Mouse (Mus musculus) midbrain, embryonic 13.5 days (tissue): ENCODE data around the gene Psmb10. TPM values are rescaled to one million over a fixed set of nuclear protein-coding genes. Genes with fewer than 3 reads are reported as not detected.

Source experiments
- ATAC-seq: fragments of 200-750 bp; cut with Nextera tagmentation; 2 replicates; pipeline ENCODE4 v1.8.0; 2017; ENCODE audit warnings: mild to moderate bottlenecking, moderate TSS enrichment, moderate library complexity
- H3K27ac ChIP-seq: fragments of 300-500 bp; sonication (generic); 2 replicates; pipeline ENCODE4 v1.5.1; 2015; ENCODE audit warnings: inconsistent platforms, mild to moderate bottlenecking, moderate library complexity
- H3K27me3 ChIP-seq: fragments of 300-500 bp; sonication (generic); 2 replicates; pipeline ENCODE4 v1.6.1; 2015; ENCODE audit warnings: mild to moderate bottlenecking, inconsistent platforms
- H3K36me3 ChIP-seq: fragments of 300-500 bp; sonication (generic); 2 replicates; pipeline ENCODE4 v1.6.1; 2015; ENCODE audit warnings: mild to moderate bottlenecking, inconsistent platforms
- H3K4me1 ChIP-seq: fragments of 300-500 bp; sonication (generic); replicated peaks from 2 replicates; pipeline ENCODE4 v1.6.1; 2015; ENCODE audit warnings: inconsistent platforms
- H3K4me2 ChIP-seq: fragments of 300-500 bp; sonication (generic); replicated peaks from 2 replicates; pipeline ENCODE4 v1.6.1; 2015; ENCODE audit warnings: moderate library complexity, mild to moderate bottlenecking, inconsistent platforms
- H3K4me3 ChIP-seq: fragments of 300-500 bp; sonication (generic); replicated peaks from 2 replicates; pipeline ENCODE4 v1.5.1; 2015; ENCODE audit warnings: mild to moderate bottlenecking, inconsistent platforms
- H3K9ac ChIP-seq: fragments of 300-500 bp; sonication (generic); replicated peaks from 2 replicates; pipeline ENCODE4 v1.6.1; 2015; ENCODE audit warnings: mild to moderate bottlenecking, inconsistent platforms
- H3K9me3 ChIP-seq: fragments of 300-500 bp; sonication (generic); 2 replicates; pipeline ENCODE4 v1.6.1; 2016; ENCODE audit warnings: mild to moderate bottlenecking, inconsistent platforms
- WGBS: fragments of 180-500 bp; shearing (Covaris S2); methylation state at CpG from one replicate; pipeline ENCODE4 v1.1.7; 2015; 5-methylcytosine and 5-hydroxymethylcytosine counted together
- polyA plus RNA-seq: library from polyadenylated mRNA; unstranded; fragments of >200 nt; fragmentation: Nextera tagmentation; extraction: Ambion mirVana; gene quantifications from 2 replicates; pipeline ENCODE4 v1.2.1, GENCODE M21; 2015

Psmb10 gene
- polyA plus RNA-seq, 1 experiment from 2014 or later = 40.3 TPM

DNA sequence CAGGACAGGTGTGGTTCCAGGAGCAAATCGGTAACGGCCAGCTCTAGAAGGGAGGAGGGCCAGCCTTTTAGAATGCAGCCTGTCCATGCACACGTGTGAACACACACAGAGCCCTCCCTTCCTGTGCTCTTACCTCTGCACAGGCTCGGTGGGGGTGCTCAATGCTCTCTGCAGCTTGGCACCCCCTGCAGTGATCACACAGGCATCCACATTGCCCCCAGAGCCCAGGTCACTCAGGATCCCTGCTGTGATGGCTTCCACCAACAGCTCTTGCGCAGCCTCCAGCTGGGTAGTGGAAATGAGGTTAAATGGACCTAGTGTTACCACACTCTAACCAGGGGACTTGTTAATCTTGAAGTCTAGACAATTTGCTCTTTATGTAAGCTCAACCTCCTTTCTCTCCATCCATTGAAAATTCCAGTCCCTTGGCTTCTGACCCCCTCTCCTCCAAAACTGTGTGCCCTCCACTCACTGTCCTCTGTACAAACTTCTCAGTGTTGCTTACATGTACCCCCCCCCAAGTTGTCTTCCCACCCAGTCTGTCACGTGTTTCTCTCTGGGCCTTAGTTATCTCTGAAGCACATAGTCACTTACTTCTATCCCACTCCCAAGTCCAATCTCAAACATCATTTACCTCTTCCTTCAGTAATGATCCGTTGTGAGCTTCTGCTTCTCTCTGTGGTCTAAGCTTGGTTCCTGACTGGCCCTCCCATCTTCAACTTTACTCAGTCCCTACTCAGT lies 2.2 kb downstream of the Psmb10 start:
- no peak for ATAC-seq
- H3K27ac ChIP-seq = peak overlapping the region; percentile 91; the same call in 1 of the 2 replicates
- WGBS = 32% methylated on average over 7 of the region's 7 CpGs
- H3K9me3 ChIP-seq = no peaks in the 10 kb centered on the region
- H3K36me3 ChIP-seq = peaks cover 20% of the 10 kb centered on the region
- peak overlapping the region; percentile 65 for H3K4me3 ChIP-seq
- peak overlapping the region; percentile 82 for H3K9ac ChIP-seq
- H3K27me3 ChIP-seq = no peaks in the 10 kb centered on the region
- H3K4me1 ChIP-seq = peaks cover 20% of the 10 kb centered on the region
- peak overlapping the region; percentile 90 for H3K4me2 ChIP-seq

DNA sequence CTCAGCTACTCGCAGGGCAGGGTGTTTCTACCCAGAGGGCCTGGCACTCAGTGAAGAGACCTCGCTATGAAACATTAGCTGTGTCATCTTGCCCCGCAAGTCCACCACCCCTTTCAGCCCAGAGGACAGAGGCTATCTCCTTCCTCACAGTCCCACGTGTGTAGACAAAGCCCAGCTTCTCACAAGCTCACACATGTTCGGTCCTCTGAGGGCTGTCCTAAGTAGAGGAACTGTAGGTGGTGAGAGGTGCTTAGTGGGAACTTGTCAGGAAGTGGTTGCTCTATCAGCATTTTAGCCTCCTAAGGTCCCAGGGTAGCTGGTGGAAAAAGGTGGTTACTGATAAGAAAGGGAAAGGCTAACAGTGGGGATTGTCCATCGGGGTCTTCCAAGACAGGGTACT lies 3.1 kb downstream of the Psmb10 start:
- 89% methylated on average over 6 of the region's 6 CpGs for WGBS
- no peak for ATAC-seq
- H3K9ac ChIP-seq = no peak overlapping the region

DNA sequence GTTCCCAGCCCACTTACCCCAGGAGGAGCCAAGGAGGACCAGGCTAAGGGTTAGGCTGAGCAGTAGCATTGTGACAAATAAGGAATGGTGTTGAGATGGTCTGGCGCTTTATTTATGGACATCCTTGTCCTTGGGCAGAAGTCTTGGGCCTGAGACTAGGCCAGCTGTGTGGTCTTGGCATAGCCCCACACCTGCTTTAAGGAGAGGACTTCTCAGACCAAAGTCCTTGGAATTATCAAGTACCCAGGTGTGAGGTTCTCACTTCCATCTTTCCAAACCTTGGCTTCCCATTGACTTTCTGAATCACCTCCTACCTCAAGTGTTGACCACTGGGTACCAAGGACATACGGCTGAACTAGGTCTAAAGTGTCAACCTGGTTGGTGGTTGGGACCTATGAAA lies 4.5 kb downstream of the Psmb10 start, which contains the start of gene Ctrl:
Gene Ctrl, minus strand, starts transcription at position 101 of the 400 bp plus-strand sequence.
- Histone ChIP-seq H3K4me2 (no peak within 1 kb of the TSS), H3K9me3 (no peaks in the 10 kb centered on the region), H3K9ac (no peak within 1 kb of the TSS), H3K36me3 (peaks cover 25% of the 10 kb centered on the region), H3K4me1 (peaks cover 25% of the 10 kb centered on the region), H3K27ac (no peak within 1 kb of the TSS), H3K27me3 (no peaks in the 10 kb centered on the region), H3K4me3 (no peak within 1 kb of the TSS)
- 93% methylated on average over 2 of the region's 2 CpGs for WGBS
- ATAC-seq = no peak

More for the DNA sequence above, 3.1 kb downstream of the Psmb10 start:
- Histone ChIP-seq H3K27me3 (no peaks in the 10 kb centered on the region), H3K36me3 (peaks cover 20% of the 10 kb centered on the region), H3K9me3 (no peaks in the 10 kb centered on the region), H3K4me3 (no peak overlapping the region), H3K27ac (no peak overlapping the region), H3K4me2 (no peak overlapping the region), H3K4me1 (peaks cover 25% of the 10 kb centered on the region)

DNA sequence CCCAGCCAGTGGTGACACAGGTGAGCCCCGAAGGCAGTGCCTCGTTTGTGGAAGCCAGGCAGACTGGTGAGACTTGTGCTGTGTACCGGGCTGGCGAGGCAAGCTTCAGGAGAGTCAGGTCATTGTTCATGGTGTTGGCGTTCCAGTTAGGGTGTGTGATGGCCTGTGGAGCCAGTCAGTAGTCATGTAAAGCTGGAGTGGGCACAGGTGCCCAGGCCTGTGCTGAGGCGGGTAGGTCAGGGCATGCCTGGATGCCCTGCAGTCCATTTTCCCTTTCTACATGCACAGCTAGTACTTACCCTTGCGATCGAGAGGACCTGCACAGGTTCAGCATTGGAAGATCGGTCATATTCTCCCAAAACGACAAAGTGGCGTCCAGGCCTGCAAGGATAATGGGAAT lies 5.7 kb downstream of the Psmb10 start:
- 94% methylated on average over 11 of the region's 11 CpGs for WGBS

DNA sequence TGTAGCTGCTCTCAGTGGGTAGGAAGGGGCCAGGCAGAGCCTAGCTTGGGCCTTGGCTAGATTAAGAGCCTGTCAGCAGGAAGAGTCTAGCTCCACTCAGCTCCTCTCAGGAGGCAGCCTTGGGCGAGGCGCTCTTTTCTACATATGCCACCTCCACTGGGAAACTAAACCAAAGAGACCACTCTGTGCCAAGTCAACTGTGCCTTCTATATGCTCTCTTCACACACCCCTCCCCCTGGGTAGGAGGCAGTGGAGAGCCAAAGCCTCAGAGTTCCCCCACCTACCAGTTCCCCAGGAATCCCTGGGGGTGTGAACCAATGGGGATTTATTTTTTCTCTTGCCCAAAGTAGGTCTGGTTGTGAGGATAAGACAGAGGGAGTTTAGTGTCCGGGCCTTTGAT lies 7.0 kb downstream of the Psmb10 start:
- WGBS = 96% methylated on average over 3 of the region's 3 CpGs
- H3K4me3 ChIP-seq = no peak overlapping the region
- H3K27me3 ChIP-seq = no peaks in the 10 kb centered on the region
- peaks cover 14% of the 10 kb centered on the region for H3K4me1 ChIP-seq
- no peak overlapping the region for H3K9ac ChIP-seq
- no peaks in the 10 kb centered on the region for H3K9me3 ChIP-seq
- no peak overlapping the region for H3K4me2 ChIP-seq
- H3K36me3 ChIP-seq = peaks cover 25% of the 10 kb centered on the region
- no peak overlapping the region for H3K27ac ChIP-seq
- ATAC-seq = no peak

More for the DNA sequence above, 5.7 kb downstream of the Psmb10 start:
- Histone ChIP-seq H3K27me3 (no peaks in the 10 kb centered on the region), H3K27ac (no peak overlapping the region), H3K9ac (no peak overlapping the region), H3K4me1 (peaks cover 18% of the 10 kb centered on the region), H3K36me3 (peaks cover 25% of the 10 kb centered on the region), H3K9me3 (no peaks in the 10 kb centered on the region), H3K4me3 (no peak overlapping the region), H3K4me2 (no peak overlapping the region)
- no peak for ATAC-seq

DNA sequence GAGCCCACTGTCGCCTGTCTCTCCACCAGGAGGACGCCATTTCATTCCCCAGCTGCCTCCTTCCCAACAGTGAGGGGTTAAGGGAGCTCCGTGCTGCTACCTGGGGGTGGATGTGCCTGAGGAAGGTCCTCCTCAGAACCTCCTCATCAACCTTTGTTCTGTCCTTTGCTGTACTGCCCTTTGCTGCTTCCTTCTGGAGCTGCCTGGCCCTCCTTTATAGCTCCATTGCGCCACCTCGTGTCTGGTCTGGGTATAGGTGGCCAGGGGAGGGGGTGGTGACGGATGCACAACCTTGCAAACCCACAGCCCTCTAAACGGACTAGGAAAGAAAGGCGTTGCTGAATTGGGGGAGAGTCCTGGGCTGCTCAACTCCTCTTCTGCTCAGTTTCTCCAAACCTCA lies 7.6 kb downstream of the Psmb10 start:
- Histone ChIP-seq H3K9me3 (no peaks in the 10 kb centered on the region), H3K9ac (peak overlapping the region; percentile 54), H3K4me3 (no peak overlapping the region), H3K36me3 (peaks cover 25% of the 10 kb centered on the region), H3K4me1 (peaks cover 7% of the 10 kb centered on the region), H3K4me2 (no peak overlapping the region), H3K27me3 (no peaks in the 10 kb centered on the region), H3K27ac (peak overlapping the region; percentile 80)
- peak; percentile 82 for ATAC-seq
- 13% methylated on average over 8 of the region's 8 CpGs for WGBS

DNA sequence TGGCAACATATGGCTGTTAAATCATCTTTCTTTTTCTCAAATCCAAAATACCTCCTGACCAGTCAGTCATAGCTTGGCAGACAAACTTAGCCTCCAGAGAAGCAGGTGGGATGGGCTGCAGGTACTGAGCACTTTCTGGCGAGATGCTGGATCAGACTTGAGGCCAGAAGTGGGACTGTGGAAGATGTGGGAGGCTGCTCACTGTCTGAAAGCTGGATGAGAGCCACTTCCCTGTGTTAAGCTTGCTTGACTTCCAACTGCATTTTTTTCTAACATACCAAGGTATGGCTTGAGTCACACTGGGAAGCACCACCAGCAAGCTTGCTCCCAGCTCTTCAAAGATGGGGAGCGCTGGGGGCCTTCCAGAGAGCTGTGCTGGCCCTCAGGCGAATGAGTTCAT lies 13.1 kb downstream of the Psmb10 start:
- 79% methylated on average over 3 of the region's 3 CpGs for WGBS
- no peaks in the 10 kb centered on the region for H3K27me3 ChIP-seq
- no peak overlapping the region for H3K4me3 ChIP-seq
- H3K9me3 ChIP-seq = no peaks in the 10 kb centered on the region
- 0 out of 2 replicates have a peak, but pooled peaks cover 12% of the 10 kb centered on the region for H3K36me3 ChIP-seq
- no peak overlapping the region for H3K27ac ChIP-seq
- ATAC-seq = no peak
- 0 out of 2 replicates have a peak overlapping the region, but pooled peaks have one; percentile 28 for H3K9ac ChIP-seq
- peaks cover under 1% of the 10 kb centered on the region for H3K4me1 ChIP-seq
- no peak overlapping the region for H3K4me2 ChIP-seq

DNA sequence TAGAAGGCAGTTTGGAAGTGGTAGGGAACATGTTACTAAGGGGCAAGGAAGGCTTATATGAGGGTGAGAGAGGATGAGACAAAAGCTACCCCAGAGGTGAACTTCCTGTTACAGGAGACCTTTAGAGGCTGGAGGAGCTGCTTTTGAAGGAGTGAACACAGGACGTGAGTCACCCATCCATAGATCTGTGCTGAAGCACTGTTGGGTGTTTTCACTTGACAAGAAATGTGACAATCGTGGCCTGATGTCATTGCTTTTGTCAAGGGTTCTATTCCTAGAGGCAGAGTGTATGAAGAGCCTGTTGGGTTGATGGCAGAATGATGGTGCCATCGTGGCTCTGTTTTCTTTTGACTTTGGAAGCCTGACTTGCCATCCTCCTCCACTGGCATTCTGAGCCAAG lies 18.9 kb downstream of the Psmb10 start:
- Histone ChIP-seq H3K4me3 (no peak overlapping the region), H3K4me1 (no peaks in the 10 kb centered on the region), H3K36me3 (peaks cover 35% of the 10 kb centered on the region), H3K9ac (no peak overlapping the region), H3K27ac (no peak overlapping the region), H3K9me3 (no peaks in the 10 kb centered on the region), H3K4me2 (no peak overlapping the region), H3K27me3 (no peaks in the 10 kb centered on the region)
- WGBS = 91% methylated on average over 3 of the region's 3 CpGs
- no peak for ATAC-seq

DNA sequence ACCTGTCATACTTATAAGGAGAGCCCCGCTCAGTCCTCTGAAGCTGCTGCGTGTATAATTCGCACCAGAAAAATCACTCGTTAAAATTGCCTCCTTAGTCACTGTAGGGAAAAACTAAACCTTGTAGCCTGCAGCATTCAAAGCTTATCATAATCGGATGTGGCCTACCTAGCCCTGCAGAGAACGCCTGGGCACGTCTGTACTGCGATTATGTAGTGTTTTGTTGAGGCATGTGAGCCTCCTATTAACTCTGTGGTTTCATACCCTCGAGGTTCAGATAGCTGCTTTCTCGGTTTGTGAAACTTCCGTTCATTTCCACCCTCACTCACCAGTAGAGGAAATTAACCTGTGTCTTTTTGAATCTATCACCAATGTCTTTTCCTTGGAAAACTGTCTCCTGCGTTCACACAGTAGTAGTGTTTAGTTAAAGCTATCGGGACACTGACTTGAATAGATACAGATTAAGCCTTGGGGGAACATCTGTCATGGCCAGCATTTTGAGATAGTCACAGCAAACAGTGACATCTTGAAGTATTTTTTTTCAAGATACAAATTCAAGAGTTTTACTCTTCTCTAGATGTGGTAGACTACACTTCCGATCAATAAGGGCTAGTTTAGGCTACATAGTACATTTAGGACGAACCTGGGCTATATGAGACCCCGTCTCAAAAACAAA lies 37.2 kb downstream of the Psmb10 start:
- Histone ChIP-seq H3K4me2 (peak overlapping the region; percentile 86), H3K4me3 (peak overlapping the region; percentile 92), H3K9me3 (no peaks in the 10 kb centered on the region), H3K36me3 (no peaks in the 10 kb centered on the region), H3K27me3 (no peaks in the 10 kb centered on the region), H3K4me1 (peaks cover 11% of the 10 kb centered on the region), H3K27ac (peak overlapping the region; percentile 90), H3K9ac (peak overlapping the region; percentile 99)
- 42% methylated on average over 16 of the region's 16 CpGs for WGBS
- ATAC-seq = no peak

DNA sequence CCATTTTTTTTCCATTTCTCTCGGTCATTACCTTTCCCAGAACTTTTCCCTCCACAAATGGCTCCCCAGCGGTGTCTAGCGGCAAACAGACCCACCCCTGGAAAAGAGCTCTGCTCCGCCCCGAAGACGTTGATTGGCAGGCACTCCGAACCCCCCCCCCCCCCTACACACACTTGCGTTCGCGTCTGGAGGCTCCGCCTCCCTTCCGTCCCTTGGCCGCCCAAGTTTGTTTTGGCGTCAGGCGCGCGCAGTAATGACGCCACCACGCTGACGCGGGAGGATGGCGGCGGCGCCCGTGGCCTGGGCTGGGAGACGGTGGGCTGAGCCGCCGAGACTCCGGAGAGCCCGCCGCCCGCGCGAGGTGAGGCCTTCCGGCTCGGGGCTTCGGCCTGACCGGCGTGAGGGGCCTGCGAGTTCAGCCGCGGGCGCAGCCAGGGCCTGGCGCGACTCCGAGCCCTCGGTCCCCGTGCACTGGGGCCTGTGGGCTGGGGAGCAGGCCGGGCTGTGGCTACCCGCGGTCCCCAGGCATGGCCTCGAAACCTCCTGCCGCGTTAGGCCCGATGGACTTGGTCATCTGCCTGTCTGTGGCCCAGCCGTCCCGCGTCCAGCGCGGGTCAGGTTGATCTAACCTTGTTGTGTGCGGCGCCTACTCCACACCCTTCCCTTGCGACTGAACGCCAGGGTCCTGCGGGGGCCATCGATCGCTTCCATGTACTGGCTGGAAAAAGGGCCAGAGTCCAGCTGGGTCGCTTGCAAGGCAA lies 37.9 kb downstream of the Psmb10 start, which contains the start of gene Pskh1:
Gene Pskh1, plus strand, starts transcription at position 262 of the 761 bp plus-strand sequence.
- no peaks in the 10 kb centered on the region for H3K36me3 ChIP-seq
- peak; percentile 95 for ATAC-seq
- peak within 1 kb of the TSS; percentile 86 for H3K4me2 ChIP-seq
- H3K4me1 ChIP-seq = peaks cover 11% of the 10 kb centered on the region
- H3K27me3 ChIP-seq = no peaks in the 10 kb centered on the region
- peak within 1 kb of the TSS; percentile 90 for H3K27ac ChIP-seq
- WGBS = under 1% methylated on average over 65 of the region's 68 CpGs
- peak within 1 kb of the TSS; percentile 92 for H3K4me3 ChIP-seq
- H3K9ac ChIP-seq = peak within 1 kb of the TSS; percentile 99
- H3K9me3 ChIP-seq = no peaks in the 10 kb centered on the region

DNA sequence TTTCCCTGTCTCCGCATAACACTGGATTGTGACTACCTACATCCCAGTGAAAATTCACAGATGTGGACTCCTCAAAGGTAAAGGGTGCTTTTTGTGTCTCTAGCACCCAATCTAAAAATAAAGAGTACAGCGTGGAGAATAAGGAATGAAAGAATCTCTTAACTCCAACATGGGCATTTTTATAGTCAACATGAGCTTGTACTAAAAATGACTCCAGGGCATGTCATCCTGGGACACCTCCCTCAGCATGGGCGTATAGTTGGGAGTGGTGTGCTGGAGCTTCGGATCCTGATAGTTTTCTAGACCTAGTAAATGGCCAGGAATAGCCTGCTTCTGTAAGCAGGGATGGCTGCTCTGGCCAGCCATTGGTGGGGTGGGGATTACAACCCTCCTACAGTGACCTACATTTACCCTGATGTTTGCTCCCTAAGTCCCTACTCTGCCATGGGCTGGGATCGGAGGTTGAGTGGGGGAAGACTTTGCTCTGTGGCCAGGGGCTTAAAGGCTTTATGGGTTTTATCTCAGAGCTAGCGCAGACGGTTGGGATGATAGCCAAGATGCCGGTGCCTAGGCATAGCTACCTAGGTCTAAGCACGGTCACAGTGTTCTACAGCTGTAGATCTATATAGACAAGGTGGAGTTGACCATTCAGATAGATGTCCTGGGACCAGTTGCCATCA lies 40.3 kb downstream of the Psmb10 start:
- ATAC-seq = no peak
- Histone ChIP-seq H3K4me3 (no peak overlapping the region), H3K4me2 (no peak overlapping the region), H3K9ac (no peak overlapping the region), H3K27me3 (no peaks in the 10 kb centered on the region), H3K27ac (no peak overlapping the region), H3K36me3 (peaks cover 8% of the 10 kb centered on the region), H3K9me3 (no peaks in the 10 kb centered on the region), H3K4me1 (peaks cover 21% of the 10 kb centered on the region)
- WGBS = 82% methylated on average over 9 of the region's 9 CpGs
